Mouse (Mus musculus) liver, embryonic 15.5 days (tissue): ENCODE data around the gene Bnip2. TPM values are rescaled to one million over a fixed set of nuclear protein-coding genes. Genes with fewer than 3 reads are reported as not detected.

Source experiments
- ATAC-seq: fragments of 200-750 bp; cut with Nextera tagmentation; 2 replicates; pipeline ENCODE4 v1.8.0; 2017; ENCODE audit warnings: moderate number of reproducible peaks, mild to moderate bottlenecking, moderate library complexity; ENCODE audit not compliant: insufficient read depth
- H3K27ac ChIP-seq: fragments of 300-500 bp; sonication (generic); replicated peaks from 2 replicates; pipeline ENCODE4 v1.5.1; 2015; ENCODE audit warnings: mild to moderate bottlenecking, inconsistent platforms
- H3K27me3 ChIP-seq: fragments of 300-500 bp; sonication (generic); 2 replicates; pipeline ENCODE4 v1.6.1; 2015; ENCODE audit warnings: mild to moderate bottlenecking, inconsistent platforms
- H3K36me3 ChIP-seq: fragments of 300-500 bp; sonication (generic); replicated peaks from 2 replicates; pipeline ENCODE4 v1.6.1; 2015; ENCODE audit warnings: moderate library complexity, mild to moderate bottlenecking, inconsistent platforms
- H3K4me1 ChIP-seq: fragments of 300-500 bp; sonication (generic); replicated peaks from 2 replicates; pipeline ENCODE4 v1.6.1; 2015; ENCODE audit warnings: inconsistent platforms
- H3K4me2 ChIP-seq: fragments of 300-500 bp; sonication (generic); 2 replicates; pipeline ENCODE4 v1.6.1; 2015; ENCODE audit warnings: moderate library complexity, mild to moderate bottlenecking, inconsistent platforms
- H3K4me3 ChIP-seq: fragments of 300-500 bp; sonication (generic); replicated peaks from 2 replicates; pipeline ENCODE4 v1.5.1; 2015; ENCODE audit warnings: mild to moderate bottlenecking, inconsistent platforms
- H3K9ac ChIP-seq: fragments of 300-500 bp; sonication (generic); 2 replicates; pipeline ENCODE4 v1.6.1; 2015; ENCODE audit warnings: moderate library complexity, mild to moderate bottlenecking, inconsistent platforms
- H3K9me3 ChIP-seq: fragments of 300-500 bp; sonication (generic); replicated peaks from 2 replicates; pipeline ENCODE4 v1.6.1; 2016; ENCODE audit warnings: inconsistent platforms
- WGBS: fragments of 180-500 bp; shearing (Covaris S2); methylation state at CpG from one replicate; pipeline ENCODE4 v1.1.7; 2015; ENCODE audit warnings: mixed read lengths; ENCODE audit not compliant: insufficient replicate concordance; 5-methylcytosine and 5-hydroxymethylcytosine counted together
- polyA plus RNA-seq: library from polyadenylated mRNA; unstranded; fragments of >200 nt; fragmentation: Nextera tagmentation; extraction: Ambion mirVana; gene quantifications from 2 replicates; pipeline ENCODE4 v1.2.1, GENCODE M21; 2015

Bnip2 gene
- polyA plus RNA-seq: 42.7 and 43.5 TPM in 2 replicates

- WGBS: under 1% methylated on average over 76 of the region's 76 CpGs
- Histone ChIP-seq H3K36me3 (peaks cover 5% of the 10 kb centered on the region; the same call in 1 of the 2 replicates), H3K9ac (peak within 1 kb of the TSS; percentile 97), H3K9me3 (no peaks in the 10 kb centered on the region), H3K4me3 (peak within 1 kb of the TSS; percentile 96), H3K4me1 (peaks cover 43% of the 10 kb centered on the region), H3K27me3 (peaks cover 10% of the 10 kb centered on the region; the same call in 1 of the 2 replicates), H3K4me2 (peak within 1 kb of the TSS; percentile 72), H3K27ac (peak within 1 kb of the TSS; percentile 94)
- peak; percentile 87 for ATAC-seq
These were observed at the start of gene Bnip2 for GRCm38 (mm10) chr9:69989303-69990121. Gene Bnip2, plus strand, starts transcription at chr9:69989466.

- no peaks in the 10 kb centered on the region for H3K27me3 ChIP-seq
- H3K9ac ChIP-seq: no peak overlapping the region
- H3K4me2 ChIP-seq: no peak overlapping the region
- no peak overlapping the region for H3K4me3 ChIP-seq
- H3K4me1 ChIP-seq: no peaks in the 10 kb centered on the region
- no peaks in the 10 kb centered on the region for H3K9me3 ChIP-seq
- WGBS: 56% methylated on average over 7 of the region's 7 CpGs
- no peak for ATAC-seq
- no peaks in the 10 kb centered on the region for H3K36me3 ChIP-seq
- H3K27ac ChIP-seq: no peak overlapping the region
These were observed 48.3 kb upstream of the Bnip2 start for GRCm38 (mm10) chr9:69940839-69941490.

- Histone ChIP-seq H3K27me3 (no peaks in the 10 kb centered on the region), H3K4me3 (no peak overlapping the region), H3K27ac (no peak overlapping the region), H3K4me2 (no peak overlapping the region), H3K4me1 (no peaks in the 10 kb centered on the region), H3K9me3 (no peaks in the 10 kb centered on the region), H3K9ac (no peak overlapping the region), H3K36me3 (no peaks in the 10 kb centered on the region)
- no peak for ATAC-seq
- 69% methylated on average over 6 of the region's 6 CpGs for WGBS
These were observed 47.7 kb upstream of the Bnip2 start for GRCm38 (mm10) chr9:69941556-69941955.

GRCm38 (mm10) chr9:69948964-69949363 is 40.3 kb upstream of the Bnip2 start:
- Histone ChIP-seq H3K4me2 (no peak overlapping the region), H3K27me3 (no peaks in the 10 kb centered on the region), H3K4me1 (no peaks in the 10 kb centered on the region), H3K36me3 (no peaks in the 10 kb centered on the region), H3K9ac (no peak overlapping the region), H3K27ac (no peak overlapping the region), H3K4me3 (no peak overlapping the region), H3K9me3 (no peaks in the 10 kb centered on the region)
- WGBS: 6% methylated on average over 2 of the region's 2 CpGs
- ATAC-seq: no peak

GRCm38 (mm10) chr9:69949641-69950040 is 39.6 kb upstream of the Bnip2 start:
- H3K4me3 ChIP-seq: no peak overlapping the region
- ATAC-seq: no peak
- 63% methylated on average over 4 of the region's 4 CpGs for WGBS
- H3K27ac ChIP-seq: no peak overlapping the region
- H3K27me3 ChIP-seq: no peaks in the 10 kb centered on the region
- no peak overlapping the region for H3K4me2 ChIP-seq
- no peaks in the 10 kb centered on the region for H3K9me3 ChIP-seq
- no peaks in the 10 kb centered on the region for H3K36me3 ChIP-seq
- no peak overlapping the region for H3K9ac ChIP-seq
- H3K4me1 ChIP-seq: no peaks in the 10 kb centered on the region

GRCm38 (mm10) chr9:69961007-69961406 is 28.3 kb upstream of the Bnip2 start:
- Histone ChIP-seq H3K9me3 (no peaks in the 10 kb centered on the region), H3K4me2 (no peak overlapping the region), H3K27ac (no peak overlapping the region), H3K27me3 (no peaks in the 10 kb centered on the region), H3K9ac (no peak overlapping the region), H3K4me1 (no peaks in the 10 kb centered on the region), H3K4me3 (no peak overlapping the region), H3K36me3 (no peaks in the 10 kb centered on the region)
- ATAC-seq: no peak
- 67% methylated on average over 6 of the region's 6 CpGs for WGBS

- ATAC-seq: no peak
- Histone ChIP-seq H3K4me2 (no peak overlapping the region), H3K27ac (no peak overlapping the region), H3K36me3 (no peaks in the 10 kb centered on the region), H3K27me3 (no peaks in the 10 kb centered on the region), H3K4me1 (no peaks in the 10 kb centered on the region), H3K9me3 (no peaks in the 10 kb centered on the region), H3K9ac (no peak overlapping the region), H3K4me3 (no peak overlapping the region)
- 56% methylated on average over 3 of the region's 3 CpGs for WGBS
These were observed 24.9 kb upstream of the Bnip2 start for GRCm38 (mm10) chr9:69964370-69964769.

- peaks cover 10% of the 10 kb centered on the region; the same call in 1 of the 2 replicates for H3K27me3 ChIP-seq
- no peak for ATAC-seq
- H3K9ac ChIP-seq: no peak overlapping the region
- H3K27ac ChIP-seq: no peak overlapping the region
- no peaks in the 10 kb centered on the region for H3K36me3 ChIP-seq
- H3K4me2 ChIP-seq: no peak overlapping the region
- H3K4me1 ChIP-seq: peaks cover 15% of the 10 kb centered on the region
- no peaks in the 10 kb centered on the region for H3K9me3 ChIP-seq
- WGBS: 49% methylated on average over 1 of the region's 1 CpGs
- H3K4me3 ChIP-seq: no peak overlapping the region
These were observed 3.7 kb upstream of the Bnip2 start for GRCm38 (mm10) chr9:69985526-69985925.

GRCm38 (mm10) chr9:69986063-69986462 is 3.2 kb upstream of the Bnip2 start:
- Histone ChIP-seq H3K27ac (no peak overlapping the region), H3K9ac (no peak overlapping the region), H3K9me3 (no peaks in the 10 kb centered on the region), H3K36me3 (no peaks in the 10 kb centered on the region), H3K4me1 (peaks cover 20% of the 10 kb centered on the region), H3K4me3 (no peak overlapping the region), H3K27me3 (peaks cover 10% of the 10 kb centered on the region; the same call in 1 of the 2 replicates), H3K4me2 (no peak overlapping the region)
- ATAC-seq: no peak
- WGBS: 62% methylated on average over 10 of the region's 10 CpGs

GRCm38 (mm10) chr9:69986571-69986970 is 2.7 kb upstream of the Bnip2 start:
- peaks cover 10% of the 10 kb centered on the region; the same call in 1 of the 2 replicates for H3K27me3 ChIP-seq
- H3K4me2 ChIP-seq: no peak overlapping the region
- peaks cover 25% of the 10 kb centered on the region for H3K4me1 ChIP-seq
- WGBS: 57% methylated on average over 5 of the region's 5 CpGs
- H3K9ac ChIP-seq: no peak overlapping the region
- no peak overlapping the region for H3K4me3 ChIP-seq
- no peak overlapping the region for H3K27ac ChIP-seq
- H3K36me3 ChIP-seq: no peaks in the 10 kb centered on the region
- no peaks in the 10 kb centered on the region for H3K9me3 ChIP-seq
- ATAC-seq: no peak

- no peak overlapping the region for H3K4me2 ChIP-seq
- ATAC-seq: no peak
- 0% methylated on average over 3 of the region's 3 CpGs for WGBS
- peaks cover 10% of the 10 kb centered on the region; the same call in 1 of the 2 replicates for H3K27me3 ChIP-seq
- no peak overlapping the region for H3K4me3 ChIP-seq
- peaks cover 36% of the 10 kb centered on the region for H3K4me1 ChIP-seq
- no peak overlapping the region for H3K9ac ChIP-seq
- no peak overlapping the region for H3K27ac ChIP-seq
- no peaks in the 10 kb centered on the region; the same call in 1 of the 2 replicates for H3K36me3 ChIP-seq
- no peaks in the 10 kb centered on the region for H3K9me3 ChIP-seq
These were observed 1.7 kb upstream of the Bnip2 start for GRCm38 (mm10) chr9:69987579-69987978.
